Mouse (Mus musculus) myocyte (in vitro differentiated cells): ENCODE results near the gene Arid1b.

Source experiments
- CEBPB ChIP-seq: IDR thresholded peaks from 2 replicates; pipeline ENCODE4 v1.6.1; 2011; ENCODE audit warnings: mild to moderate bottlenecking, moderate library complexity; ENCODE audit not compliant: poor library complexity, insufficient read depth, severe bottlenecking
- E2F4 ChIP-seq: IDR thresholded peaks from one replicate; pipeline ENCODE4 v1.6.1; 2011; ENCODE audit warnings: mild to moderate bottlenecking, control low read depth, moderate library complexity; ENCODE audit not compliant: insufficient read depth
- MAX ChIP-seq: IDR thresholded peaks from one replicate; pipeline ENCODE4 v1.6.1; 2011; ENCODE audit warnings: low read depth, mild to moderate bottlenecking, control low read depth
- MYOD1 ChIP-seq, 3 experiments: IDR thresholded peaks; one replicate each; pipeline ENCODE4 v1.6.1; 2011; ENCODE audit warnings: control low read depth in 2 of 3, low read depth in 2 of 3, mild to moderate bottlenecking in 2 of 3, moderate library complexity in 1 of 3; ENCODE audit not compliant: insufficient read length in 2 of 3, control insufficient read depth in 1 of 3
- MYOG ChIP-seq, 3 experiments: IDR thresholded peaks; one replicate each; pipeline ENCODE4 v1.6.1; 2011; ENCODE audit warnings: control low read depth in 2 of 3, low read depth in 2 of 3, mild to moderate bottlenecking in 2 of 3; ENCODE audit not compliant: insufficient read length in 2 of 3, control insufficient read depth in 1 of 3, insufficient read depth in 1 of 3
- POLR2A ChIP-seq: IDR thresholded peaks from one replicate; pipeline ENCODE4 v1.6.1; 2011; ENCODE audit warnings: low read depth, mild to moderate bottlenecking, control low read depth, moderate library complexity; ENCODE audit not compliant: insufficient read length
- POLR2AphosphoS2 ChIP-seq: IDR thresholded peaks from one replicate; pipeline ENCODE4 v1.6.1; 2011; ENCODE audit warnings: low read depth, control low read depth; ENCODE audit not compliant: insufficient read length
- REST ChIP-seq: IDR thresholded peaks from one replicate; pipeline ENCODE4 v1.6.1; 2011; ENCODE audit warnings: mild to moderate bottlenecking, control low read depth, moderate library complexity; ENCODE audit not compliant: insufficient read depth, insufficient read length
- SRF ChIP-seq: IDR thresholded peaks from one replicate; pipeline ENCODE4 v1.6.1; 2011; ENCODE audit warnings: low read depth; ENCODE audit not compliant: control insufficient read depth, insufficient read length
- TCF12 ChIP-seq: IDR thresholded peaks from one replicate; pipeline ENCODE4 v1.6.1; 2011; ENCODE audit warnings: mild to moderate bottlenecking, control low read depth; ENCODE audit not compliant: poor library complexity, insufficient read depth, severe bottlenecking
- USF1 ChIP-seq: IDR thresholded peaks from one replicate; pipeline ENCODE4 v1.6.1; 2011; ENCODE audit warnings: low read depth, mild to moderate bottlenecking, control low read depth, moderate library complexity

- no peak for TF ChIP-seq POLR2A
- no peak for TF ChIP-seq MAX
- no peak for TF ChIP-seq POLR2AphosphoS2
- TF ChIP-seq MYOG (IDR thresholded peaks at IDR 0.05; ENCODE audit: control insufficient read depth in 1 of 3, insufficient read depth in 1 of 3, insufficient read length in 2 of 3, low read depth in 2 of 3), result peak in 1 of 3 experiments; percentile 24
- TF ChIP-seq E2F4, result no peak
- TF ChIP-seq USF1, result no peak
- no peak for TF ChIP-seq REST
- TF ChIP-seq MYOD1 (IDR thresholded peaks at IDR 0.05; ENCODE audit: control insufficient read depth in 1 of 3, insufficient read length in 2 of 3, low read depth in 2 of 3), result no peak
- TF ChIP-seq SRF, result no peak
- TF ChIP-seq CEBPB, result no peak
- TF ChIP-seq TCF12, result no peak
Observed at GRCm38 (mm10) chr17:5218955-5219557, 224.9 kb downstream of the Arid1b start.
